ENCODE assay signal across 7 mouse cellular contexts in the genomic region with DNA sequence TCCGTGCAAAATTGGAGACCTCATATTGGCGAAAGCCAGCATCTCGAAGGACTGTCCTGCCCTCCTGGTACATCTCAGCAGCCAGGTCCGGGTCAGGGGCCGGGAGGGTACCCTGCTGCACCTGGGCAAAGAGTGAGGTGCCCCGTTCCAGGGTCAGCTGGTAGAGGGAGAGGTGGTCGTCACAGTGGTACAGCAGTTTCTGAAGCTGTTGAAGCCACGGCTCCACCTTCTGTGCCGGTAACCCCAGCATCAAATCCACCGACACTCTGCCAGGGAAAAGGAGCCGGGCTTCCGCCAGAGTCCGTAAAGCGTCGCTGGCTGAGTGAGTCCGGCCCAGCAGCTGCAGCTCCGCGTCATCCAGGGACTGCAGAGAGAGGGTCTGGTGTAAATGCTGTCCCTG. TPM values are rescaled to one million over a fixed set of nuclear protein-coding genes. Genes with fewer than 3 reads are reported as not detected.
DNase-seq lines count a peak whose midpoint lies in the region; ATAC-seq lines count a peak whose summit lies in the region.

No protein-coding gene starts in this region.

- no peaks in the 10 kb centered on the region for H3K27me3 ChIP-seq in liver, embryonic 11.5 days (replicated peaks; ENCODE audit: control insufficient read depth, insufficient read depth, low read length)
- H3K27me3 ChIP-seq in embryonic facial prominence, embryonic 13.5 days, result no peaks in the 10 kb centered on the region
- peaks cover 4% of the 10 kb centered on the region; the same call in 1 of the 2 replicates for H3K27me3 ChIP-seq in hindbrain, embryonic 10.5 days (ENCODE audit: insufficient read depth, poor library complexity, severe bottlenecking)
- H3K27me3 ChIP-seq in neural tube, embryonic 12.5 days (replicated peaks), result no peaks in the 10 kb centered on the region

- WGBS in liver, embryonic 11.5 days, result 76% methylated on average over 18 of the region's 18 CpGs
- WGBS in embryonic facial prominence, embryonic 13.5 days, result 61% methylated on average over 18 of the region's 18 CpGs
- WGBS in hindbrain, embryonic 10.5 days, result 55% methylated on average over 18 of the region's 18 CpGs
- 54% methylated on average over 18 of the region's 18 CpGs for WGBS in neural tube, embryonic 12.5 days

- H3K9ac ChIP-seq in liver, embryonic 11.5 days (ENCODE audit: low read depth, low read length), result no peak overlapping the region
- no peak overlapping the region for H3K9ac ChIP-seq in embryonic facial prominence, embryonic 13.5 days
- no peak overlapping the region for H3K9ac ChIP-seq in neural tube, embryonic 12.5 days

- peak overlapping the region; percentile 3; the same call in 1 of the 2 replicates for H3K4me2 ChIP-seq in liver, embryonic 11.5 days
- peak overlapping the region; percentile 21 for H3K4me2 ChIP-seq in embryonic facial prominence, embryonic 13.5 days
- peak overlapping the region; percentile 36 for H3K4me2 ChIP-seq in neural tube, embryonic 12.5 days (replicated peaks)

- DNase-seq in liver, embryonic 11.5 days (ENCODE audit: low spot score), result no peak
- no peak for DNase-seq in liver
- DNase-seq in hindbrain, embryonic 10.5 days (ENCODE audit: low spot score), result no peak
- DNase-seq in B cell, adult 2 months, result no peak

- H3K9me3 ChIP-seq in liver, embryonic 11.5 days (ENCODE audit: control insufficient read depth, low read length), result no peaks in the 10 kb centered on the region
- H3K9me3 ChIP-seq in embryonic facial prominence, embryonic 13.5 days, result no peaks in the 10 kb centered on the region
- H3K9me3 ChIP-seq in hindbrain, embryonic 10.5 days, result no peaks in the 10 kb centered on the region
- H3K9me3 ChIP-seq in neural tube, embryonic 12.5 days, result no peaks in the 10 kb centered on the region

- no peak for ATAC-seq in liver, embryonic 11.5 days (replicated peaks; ENCODE audit: low FRiP score)
- ATAC-seq in embryonic facial prominence, embryonic 13.5 days (ENCODE audit: insufficient number of reproducible peaks, insufficient read depth, low FRiP score, low TSS enrichment, low read depth), result no peak
- ATAC-seq in neural tube, embryonic 12.5 days (ENCODE audit: low FRiP score, low read depth), result no peak
- no peak for ATAC-seq in megakaryocyte-erythroid progenitor cell, adult 5-6 weeks (replicated peaks; ENCODE audit: low FRiP score, low TSS enrichment, poor library complexity, severe bottlenecking)

- H3K36me3 ChIP-seq in liver, embryonic 11.5 days (ENCODE audit: control insufficient read depth, insufficient read depth, low read length), result no peaks in the 10 kb centered on the region; the same call in 1 of the 2 replicates
- peaks cover 5% of the 10 kb centered on the region; the same call in 1 of the 2 replicates for H3K36me3 ChIP-seq in embryonic facial prominence, embryonic 13.5 days
- peaks cover 15% of the 10 kb centered on the region; the same call in 1 of the 2 replicates for H3K36me3 ChIP-seq in hindbrain, embryonic 10.5 days
- no peaks in the 10 kb centered on the region; the same call in 1 of the 2 replicates for H3K36me3 ChIP-seq in neural tube, embryonic 12.5 days

- H3K4me3 ChIP-seq in liver, embryonic 11.5 days (ENCODE audit: low read depth, low read length), result no peak overlapping the region
- H3K4me3 ChIP-seq in embryonic facial prominence, embryonic 13.5 days, result no peak overlapping the region
- peak overlapping the region; percentile 28 for H3K4me3 ChIP-seq in hindbrain, embryonic 10.5 days
- H3K4me3 ChIP-seq in neural tube, embryonic 12.5 days, result no peak overlapping the region

- H3K27ac ChIP-seq in liver, embryonic 11.5 days (ENCODE audit: low read depth, low read length), result no peak overlapping the region
- H3K27ac ChIP-seq in embryonic facial prominence, embryonic 13.5 days, result no peak overlapping the region
- peak overlapping the region; percentile 50 for H3K27ac ChIP-seq in hindbrain, embryonic 10.5 days
- H3K27ac ChIP-seq in neural tube, embryonic 12.5 days, result no peak overlapping the region

- peaks cover 5% of the 10 kb centered on the region; the same call in 1 of the 2 replicates for H3K4me1 ChIP-seq in liver, embryonic 11.5 days (replicated peaks; ENCODE audit: control insufficient read depth, insufficient read depth, low read length)
- H3K4me1 ChIP-seq in embryonic facial prominence, embryonic 13.5 days, result peaks cover 21% of the 10 kb centered on the region
- peaks cover 25% of the 10 kb centered on the region for H3K4me1 ChIP-seq in hindbrain, embryonic 10.5 days (replicated peaks)
- peaks cover 11% of the 10 kb centered on the region for H3K4me1 ChIP-seq in neural tube, embryonic 12.5 days

RNA-seq across cellular contexts. Expression of gene Rsad1, which starts 4.6 kb away (rescaled TPM):
- polyA plus RNA-seq in liver, embryonic 11.5 days (2014; fragmentation: Nextera tagmentation; extraction: Ambion mirVana), result 3.9 and 4.1 TPM in 2 replicates
- polyA plus RNA-seq in embryonic facial prominence, embryonic 13.5 days (2015; fragmentation: Nextera tagmentation; extraction: Ambion mirVana), result 4.0 and 4.6 TPM in 2 replicates
- polyA plus RNA-seq in hindbrain, embryonic 10.5 days (2016; fragmentation: Nextera tagmentation; extraction: Ambion mirVana), result 3.6 and 4.3 TPM in 2 replicates
- 3.8 and 4.1 TPM in 2 replicates for polyA plus RNA-seq in neural tube, embryonic 12.5 days (2016; fragmentation: Nextera tagmentation; extraction: Ambion mirVana)
- 7.4 and 11.2 TPM in 2 replicates for total RNA-seq in megakaryocyte-erythroid progenitor cell, adult 5-6 weeks (2014; fragmentation: Nextera tagmentation)
- total RNA-seq in megakaryocyte-erythroid progenitor cell, adult 5-6 weeks (2017), result 6.8 and 8.6 TPM in 2 replicates

RNA-seq across cellular contexts. Expression of gene Chad, which starts 20.4 kb away (rescaled TPM):
- 0.16 and 0.25 TPM in 2 replicates for polyA plus RNA-seq in liver, embryonic 11.5 days (2014; fragmentation: Nextera tagmentation; extraction: Ambion mirVana)
- 7.1 and 8.4 TPM in 2 replicates for polyA plus RNA-seq in embryonic facial prominence, embryonic 13.5 days (2015; fragmentation: Nextera tagmentation; extraction: Ambion mirVana)
- polyA plus RNA-seq in hindbrain, embryonic 10.5 days (2016; fragmentation: Nextera tagmentation; extraction: Ambion mirVana), result 0.19 and 0.29 TPM in 2 replicates
- polyA plus RNA-seq in neural tube, embryonic 12.5 days (2016; fragmentation: Nextera tagmentation; extraction: Ambion mirVana), result 1.3 and 1.5 TPM in 2 replicates
- 0.50 and 0.87 TPM in 2 replicates for total RNA-seq in megakaryocyte-erythroid progenitor cell, adult 5-6 weeks (2014; fragmentation: Nextera tagmentation)
- not detected in 2 replicates for total RNA-seq in megakaryocyte-erythroid progenitor cell, adult 5-6 weeks (2017)

RNA-seq across cellular contexts. Expression of gene Mycbpap, which starts 22.9 kb away (rescaled TPM):
- polyA plus RNA-seq in liver, embryonic 11.5 days (2014; fragmentation: Nextera tagmentation; extraction: Ambion mirVana), result 0.84 and 1.1 TPM in 2 replicates
- polyA plus RNA-seq in embryonic facial prominence, embryonic 13.5 days (2015; fragmentation: Nextera tagmentation; extraction: Ambion mirVana), result 1.4 and 3.6 TPM in 2 replicates
- 3.9 and 4.6 TPM in 2 replicates for polyA plus RNA-seq in hindbrain, embryonic 10.5 days (2016; fragmentation: Nextera tagmentation; extraction: Ambion mirVana)
- polyA plus RNA-seq in neural tube, embryonic 12.5 days (2016; fragmentation: Nextera tagmentation; extraction: Ambion mirVana), result 1.8 and 2.5 TPM in 2 replicates
- total RNA-seq in megakaryocyte-erythroid progenitor cell, adult 5-6 weeks (2014; fragmentation: Nextera tagmentation), result not detected in 2 replicates
- total RNA-seq in megakaryocyte-erythroid progenitor cell, adult 5-6 weeks (2017), result not detected in 2 replicates

RNA-seq across cellular contexts. Expression of gene Epn3, which starts 44.6 kb away (rescaled TPM):
- 0.84 and 0.91 TPM in 2 replicates for polyA plus RNA-seq in liver, embryonic 11.5 days (2014; fragmentation: Nextera tagmentation; extraction: Ambion mirVana)
- polyA plus RNA-seq in embryonic facial prominence, embryonic 13.5 days (2015; fragmentation: Nextera tagmentation; extraction: Ambion mirVana), result 4.2 and 4.9 TPM in 2 replicates
- 1.7 and 1.9 TPM in 2 replicates for polyA plus RNA-seq in hindbrain, embryonic 10.5 days (2016; fragmentation: Nextera tagmentation; extraction: Ambion mirVana)
- polyA plus RNA-seq in neural tube, embryonic 12.5 days (2016; fragmentation: Nextera tagmentation; extraction: Ambion mirVana), result 0.43 and 0.62 TPM in 2 replicates
- total RNA-seq in megakaryocyte-erythroid progenitor cell, adult 5-6 weeks (2014; fragmentation: Nextera tagmentation), result not detected in 2 replicates
- not detected in 2 replicates for total RNA-seq in megakaryocyte-erythroid progenitor cell, adult 5-6 weeks (2017)

RNA-seq across cellular contexts. Expression of gene Acsf2, which starts 57.2 kb away (rescaled TPM):
- polyA plus RNA-seq in liver, embryonic 11.5 days (2014; fragmentation: Nextera tagmentation; extraction: Ambion mirVana), result 2.6 and 3.1 TPM in 2 replicates
- 7.1 and 8.3 TPM in 2 replicates for polyA plus RNA-seq in embryonic facial prominence, embryonic 13.5 days (2015; fragmentation: Nextera tagmentation; extraction: Ambion mirVana)
- polyA plus RNA-seq in hindbrain, embryonic 10.5 days (2016; fragmentation: Nextera tagmentation; extraction: Ambion mirVana), result 3.7 and 4.5 TPM in 2 replicates
- 2.6 and 3.7 TPM in 2 replicates for polyA plus RNA-seq in neural tube, embryonic 12.5 days (2016; fragmentation: Nextera tagmentation; extraction: Ambion mirVana)
- total RNA-seq in megakaryocyte-erythroid progenitor cell, adult 5-6 weeks (2014; fragmentation: Nextera tagmentation), result 6.9 and 10.6 TPM in 2 replicates
- total RNA-seq in megakaryocyte-erythroid progenitor cell, adult 5-6 weeks (2017), result 1.0 and 2.8 TPM in 2 replicates
